Mouse (Mus musculus): ENCODE measurements around the gene Rhbdl3. TPM values are rescaled to one million over a fixed set of nuclear protein-coding genes. Genes with fewer than 3 reads are reported as not detected.

Rhbdl3 gene
- polyA plus RNA-seq (2016; fragmentation: Nextera tagmentation; extraction: Ambion mirVana) = 55.9 and 59.2 TPM in 2 replicates

DNA sequence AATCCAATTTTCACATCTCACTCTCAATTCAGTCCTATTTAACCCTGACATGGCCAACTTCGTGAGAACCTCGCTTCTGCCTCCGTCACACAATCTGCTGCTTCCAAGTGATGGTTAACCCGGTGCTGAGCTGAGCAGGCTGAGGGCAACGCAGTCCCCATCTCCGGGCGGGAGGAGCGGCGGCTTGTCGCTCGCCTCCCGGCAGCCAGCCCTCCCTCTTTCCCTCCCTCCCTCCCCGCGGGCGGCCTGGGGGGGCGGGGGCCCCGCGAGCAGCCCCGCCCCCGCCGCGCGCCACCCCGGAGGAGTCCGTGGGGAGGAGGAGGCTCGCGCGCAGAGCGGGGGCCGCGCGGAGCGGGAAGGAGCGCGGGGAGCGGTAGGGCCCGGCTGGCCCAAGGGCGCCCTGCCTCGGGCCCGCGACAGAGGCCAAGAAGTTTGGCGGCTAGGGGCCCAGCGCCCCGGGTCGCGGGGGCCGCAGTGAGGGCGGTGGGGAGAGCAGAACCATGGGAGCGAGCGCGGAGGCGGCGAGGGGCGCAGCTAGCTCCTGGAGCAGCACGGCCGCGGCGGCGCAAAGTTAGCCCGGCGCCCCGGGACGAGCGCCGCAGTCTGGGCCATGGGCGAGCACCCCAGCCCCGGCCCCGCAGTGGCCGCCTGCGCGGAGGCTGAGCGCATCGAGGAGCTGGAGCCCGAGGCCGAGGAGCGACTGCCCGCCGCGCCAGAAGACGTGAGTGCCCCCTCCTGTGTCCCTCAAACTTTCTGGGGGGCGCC, at the start of gene Rhbdl3:
TSS of gene Rhbdl3 (plus strand) at position 362 of the 765 bp plus-strand sequence.
- ATAC-seq (ENCODE audit: low FRiP score, low read depth) = peak; percentile 51
- peaks cover 18% of the 10 kb centered on the region for H3K36me3 ChIP-seq
- H3K4me2 ChIP-seq (replicated peaks) = peak within 1 kb of the TSS; percentile 95
- peak within 1 kb of the TSS; percentile 76 for H3K27ac ChIP-seq
- H3K9me3 ChIP-seq = 0 out of 2 replicates have a peak, but pooled peaks cover 3% of the 10 kb centered on the region
- peak within 1 kb of the TSS; percentile 86 for H3K4me3 ChIP-seq
- peaks cover 33% of the 10 kb centered on the region for H3K4me1 ChIP-seq
- WGBS = under 1% methylated on average over 81 of the region's 81 CpGs
- peaks cover 4% of the 10 kb centered on the region for H3K27me3 ChIP-seq (replicated peaks)
- H3K9ac ChIP-seq = peak within 1 kb of the TSS; percentile 88

DNA sequence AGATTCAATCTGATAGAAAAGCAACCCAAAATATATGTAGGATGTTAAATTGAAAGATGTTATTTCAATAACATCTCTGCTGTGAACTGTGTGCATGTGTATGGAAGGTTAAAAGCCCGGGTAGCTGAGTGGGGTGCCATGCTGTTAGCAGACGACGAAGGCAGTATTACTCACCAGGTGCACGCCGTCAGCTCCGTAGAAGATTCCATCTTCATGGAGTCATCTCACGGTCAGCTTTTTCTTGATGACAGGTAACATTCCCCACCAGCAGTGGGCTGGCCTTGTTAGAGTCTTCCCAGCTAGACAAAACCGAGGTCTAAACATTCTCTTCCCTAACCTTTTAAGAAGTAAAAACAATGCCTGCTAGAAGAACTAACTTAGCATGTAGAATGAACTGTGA, 36.6 kb upstream of the Rhbdl3 start:
- 92% methylated on average over 8 of the region's 8 CpGs for WGBS
- Histone ChIP-seq H3K27me3 (replicated peaks) (no peaks in the 10 kb centered on the region), H3K4me1 (no peaks in the 10 kb centered on the region), H3K4me2 (replicated peaks) (no peak overlapping the region), H3K27ac (no peak overlapping the region), H3K4me3 (no peak overlapping the region), H3K36me3 (peaks cover 40% of the 10 kb centered on the region), H3K9me3 (no peaks in the 10 kb centered on the region), H3K9ac (no peak overlapping the region)
- ATAC-seq (ENCODE audit: low FRiP score, low read depth) = no peak

- WGBS = 87% methylated on average over 5 of the region's 5 CpGs
- no peak for ATAC-seq (ENCODE audit: low FRiP score, low read depth)
- no peaks in the 10 kb centered on the region for H3K4me1 ChIP-seq
Observed at GRCm38 (mm10) chr11:80271096-80271495, 29.6 kb upstream of the Rhbdl3 start.

DNA sequence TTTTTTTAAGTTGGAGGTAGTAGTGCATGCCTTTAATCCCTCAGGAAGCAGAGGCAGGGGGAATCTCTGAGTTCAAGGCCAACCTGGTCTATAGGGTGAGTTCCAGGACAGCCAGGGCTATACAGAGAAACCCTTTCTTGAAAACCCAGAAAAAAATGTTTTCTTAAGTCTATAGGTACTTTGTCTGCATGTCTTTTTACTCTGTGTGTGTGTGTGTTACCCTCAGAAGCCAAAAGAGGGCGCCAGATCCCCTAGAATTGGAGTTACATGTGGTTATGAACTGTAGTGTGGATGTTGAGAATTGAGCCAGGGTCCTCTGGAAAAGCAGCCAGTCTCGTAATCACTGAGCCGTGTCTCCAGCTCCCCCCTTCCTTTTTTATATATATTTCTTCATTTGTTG, 25.7 kb upstream of the Rhbdl3 start:
- Histone ChIP-seq H3K27me3 (replicated peaks) (no peaks in the 10 kb centered on the region), H3K27ac (no peak overlapping the region), H3K36me3 (no peaks in the 10 kb centered on the region), H3K9ac (no peak overlapping the region), H3K9me3 (no peaks in the 10 kb centered on the region), H3K4me3 (no peak overlapping the region), H3K4me2 (replicated peaks) (no peak overlapping the region), H3K4me1 (no peaks in the 10 kb centered on the region)
- no peak for ATAC-seq (ENCODE audit: low FRiP score, low read depth)
- WGBS = 67% methylated on average over 3 of the region's 3 CpGs

More at GRCm38 (mm10) chr11:80271096-80271495, 29.6 kb upstream of the Rhbdl3 start:
- Histone ChIP-seq H3K27me3 (replicated peaks) (no peaks in the 10 kb centered on the region), H3K36me3 (peaks cover 4% of the 10 kb centered on the region), H3K27ac (no peak overlapping the region), H3K9me3 (no peaks in the 10 kb centered on the region), H3K4me3 (no peak overlapping the region), H3K9ac (no peak overlapping the region), H3K4me2 (replicated peaks) (no peak overlapping the region)

GRCm38 (mm10) chr11:80278054-80278453, 22.7 kb upstream of the Rhbdl3 start:
- Histone ChIP-seq H3K9me3 (no peaks in the 10 kb centered on the region), H3K36me3 (no peaks in the 10 kb centered on the region), H3K27ac (no peak overlapping the region), H3K27me3 (replicated peaks) (no peaks in the 10 kb centered on the region), H3K4me1 (no peaks in the 10 kb centered on the region), H3K4me3 (no peak overlapping the region), H3K4me2 (replicated peaks) (no peak overlapping the region), H3K9ac (no peak overlapping the region)
- 65% methylated on average over 2 of the region's 2 CpGs for WGBS
- no peak for ATAC-seq (ENCODE audit: low FRiP score, low read depth)

DNA sequence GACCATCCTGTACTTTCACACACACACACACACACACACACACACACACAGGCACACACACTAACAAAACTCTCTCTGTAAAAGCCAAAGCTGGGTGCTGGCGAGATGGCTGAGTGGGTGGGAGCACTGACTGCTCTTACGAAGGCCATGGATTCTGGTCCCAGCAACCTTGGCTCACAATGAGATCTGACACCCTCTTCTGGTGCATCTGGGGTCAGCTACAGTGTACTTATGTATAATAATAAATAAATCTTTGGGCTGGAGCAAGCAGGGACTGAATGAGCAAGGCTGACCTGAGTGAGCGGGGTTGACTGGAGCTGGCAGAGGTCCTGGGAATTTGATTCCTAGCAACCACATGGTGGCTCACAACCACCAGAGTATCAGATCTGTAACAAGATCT, 16.9 kb upstream of the Rhbdl3 start:
- Histone ChIP-seq H3K4me2 (replicated peaks) (no peak overlapping the region), H3K4me3 (no peak overlapping the region), H3K27me3 (replicated peaks) (no peaks in the 10 kb centered on the region), H3K4me1 (no peaks in the 10 kb centered on the region), H3K27ac (no peak overlapping the region), H3K9me3 (no peaks in the 10 kb centered on the region), H3K36me3 (no peaks in the 10 kb centered on the region), H3K9ac (no peak overlapping the region)
- WGBS = 81% methylated on average over 3 of the region's 3 CpGs
- no peak for ATAC-seq (ENCODE audit: low FRiP score, low read depth)

DNA sequence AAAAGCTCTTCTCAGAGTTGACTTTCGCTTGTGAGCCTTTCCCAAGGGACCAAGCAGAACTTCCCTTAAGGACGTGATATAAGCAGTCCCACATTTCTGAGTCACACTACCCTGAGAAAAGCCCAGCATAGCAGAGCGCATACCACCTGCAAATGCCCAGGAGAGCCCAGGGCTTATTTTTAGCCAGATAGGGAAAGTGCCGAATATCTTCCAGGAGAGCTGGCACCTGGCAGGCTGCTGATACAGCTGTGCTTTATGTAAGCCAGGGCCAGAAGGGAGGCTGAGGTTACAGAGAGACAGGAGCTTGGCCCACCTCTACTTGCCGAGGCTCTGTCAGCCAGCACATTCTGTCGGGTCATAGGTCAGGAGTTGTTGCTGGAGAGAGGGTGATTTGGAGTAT, 16.1 kb upstream of the Rhbdl3 start:
- no peak overlapping the region for H3K4me2 ChIP-seq (replicated peaks)
- ATAC-seq (ENCODE audit: low FRiP score, low read depth) = no peak
- no peak overlapping the region for H3K27ac ChIP-seq
- H3K27me3 ChIP-seq (replicated peaks) = no peaks in the 10 kb centered on the region
- H3K36me3 ChIP-seq = no peaks in the 10 kb centered on the region
- 59% methylated on average over 6 of the region's 6 CpGs for WGBS
- H3K4me3 ChIP-seq = no peak overlapping the region
- 0 out of 2 replicates have a peak, but pooled peaks cover 4% of the 10 kb centered on the region for H3K4me1 ChIP-seq
- H3K9ac ChIP-seq = no peak overlapping the region
- H3K9me3 ChIP-seq = no peaks in the 10 kb centered on the region

DNA sequence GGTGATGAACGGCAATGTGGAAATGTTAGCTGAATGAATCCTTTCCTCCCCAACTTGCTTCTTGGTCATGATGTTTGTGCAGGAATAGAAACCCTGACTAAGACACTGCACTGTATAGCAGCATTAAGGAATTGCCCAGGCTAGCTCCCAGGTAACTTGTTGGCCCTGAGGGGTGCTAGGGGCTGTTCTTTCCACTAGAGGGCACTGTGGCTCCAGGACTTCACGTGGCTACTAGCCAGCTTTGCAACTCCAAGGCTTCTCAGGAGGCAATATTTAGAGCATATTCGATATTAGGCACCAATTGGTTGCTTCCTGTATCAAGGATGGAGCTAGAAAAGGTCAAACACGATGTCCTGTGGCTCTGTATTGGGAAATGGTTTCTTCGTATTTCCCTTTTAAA, 13.6 kb upstream of the Rhbdl3 start:
- Histone ChIP-seq H3K4me3 (no peak overlapping the region), H3K36me3 (no peaks in the 10 kb centered on the region), H3K27me3 (replicated peaks) (no peaks in the 10 kb centered on the region), H3K4me1 (peaks cover 17% of the 10 kb centered on the region), H3K4me2 (replicated peaks) (no peak overlapping the region), H3K9me3 (no peaks in the 10 kb centered on the region), H3K27ac (no peak overlapping the region), H3K9ac (no peak overlapping the region)
- WGBS = 20% methylated on average over 5 of the region's 5 CpGs
- no peak for ATAC-seq (ENCODE audit: low FRiP score, low read depth)

GRCm38 (mm10) chr11:80289701-80290445, 10.8 kb upstream of the Rhbdl3 start:
- Histone ChIP-seq H3K4me2 (replicated peaks) (peak overlapping the region; percentile 58), H3K9ac (peak overlapping the region; percentile 18), H3K9me3 (no peaks in the 10 kb centered on the region), H3K36me3 (no peaks in the 10 kb centered on the region), H3K4me3 (peak overlapping the region; percentile 31), H3K27me3 (replicated peaks) (no peaks in the 10 kb centered on the region), H3K27ac (peak overlapping the region; percentile 57), H3K4me1 (peaks cover 27% of the 10 kb centered on the region)
- 2% methylated on average over 23 of the region's 23 CpGs for WGBS
- peak; percentile 66 for ATAC-seq (ENCODE audit: low FRiP score, low read depth)

- no peaks in the 10 kb centered on the region for H3K36me3 ChIP-seq
- H3K27me3 ChIP-seq (replicated peaks) = peaks cover 6% of the 10 kb centered on the region
- H3K9ac ChIP-seq = no peak overlapping the region
- whole genome bisulfite sequencing = 83% methylated on average over 2 of the region's 2 CpGs
- H3K9me3 ChIP-seq = no peaks in the 10 kb centered on the region
- no peak overlapping the region for H3K27ac ChIP-seq
- H3K4me2 ChIP-seq (replicated peaks) = no peak overlapping the region
- no peak for ATAC-seq (ENCODE audit: low FRiP score, low read depth)
- H3K4me3 ChIP-seq = no peak overlapping the region
- H3K4me1 ChIP-seq = peaks cover 27% of the 10 kb centered on the region
Observed at GRCm38 (mm10) chr11:80291004-80291403, 9.7 kb upstream of the Rhbdl3 start.

- 12% methylated on average over 7 of the region's 7 CpGs for WGBS
- Histone ChIP-seq H3K9ac (0 out of 2 replicates have a peak overlapping the region, but pooled peaks have one; percentile 38), H3K27ac (peak overlapping the region; percentile 75; the same call in 1 of the 2 replicates), H3K4me2 (replicated peaks) (0 out of 2 replicates have a peak overlapping the region, but pooled peaks have one; percentile 31), H3K4me1 (peaks cover 27% of the 10 kb centered on the region), H3K36me3 (no peaks in the 10 kb centered on the region), H3K9me3 (no peaks in the 10 kb centered on the region), H3K27me3 (replicated peaks) (peaks cover 7% of the 10 kb centered on the region), H3K4me3 (no peak overlapping the region)
- peak; percentile 66 for ATAC-seq (ENCODE audit: low FRiP score, low read depth)
Observed at GRCm38 (mm10) chr11:80292463-80292862, 8.2 kb upstream of the Rhbdl3 start.

DNA sequence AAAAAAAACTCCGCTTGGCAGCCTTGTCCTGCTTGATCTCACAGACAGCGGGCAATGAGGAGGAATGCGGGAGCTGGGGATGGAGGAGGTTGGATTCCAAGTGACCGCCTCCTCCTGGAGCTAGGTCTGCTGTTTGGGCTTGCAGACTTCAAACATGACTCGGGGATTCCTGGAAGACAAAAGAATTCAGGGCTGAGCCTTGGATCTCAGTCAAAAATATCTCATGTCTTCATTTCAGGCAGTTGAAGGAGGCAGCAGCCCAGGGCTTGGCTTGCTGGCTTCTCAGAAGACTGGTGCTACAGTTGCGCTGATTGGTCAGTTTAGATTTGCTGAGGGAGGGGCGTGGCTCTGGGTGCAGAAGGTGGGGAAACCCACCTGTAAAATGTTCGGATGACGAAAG, 5.6 kb upstream of the Rhbdl3 start:
- Histone ChIP-seq H3K4me1 (peaks cover 32% of the 10 kb centered on the region), H3K4me2 (replicated peaks) (no peak overlapping the region), H3K36me3 (no peaks in the 10 kb centered on the region), H3K27me3 (replicated peaks) (peaks cover 7% of the 10 kb centered on the region), H3K4me3 (no peak overlapping the region), H3K9me3 (no peaks in the 10 kb centered on the region), H3K9ac (no peak overlapping the region), H3K27ac (no peak overlapping the region)
- ATAC-seq (ENCODE audit: low FRiP score, low read depth) = no peak
- WGBS = 27% methylated on average over 9 of the region's 9 CpGs

Measured in neural tube, embryonic 12.5 days (tissue).